Mouse (Mus musculus): Measurements from ENCODE around the gene Pdcd11.
A peak's percentile ranks its signal among the peaks of the same experiment; 100 is the strongest.

Pdcd11 gene

DNA sequence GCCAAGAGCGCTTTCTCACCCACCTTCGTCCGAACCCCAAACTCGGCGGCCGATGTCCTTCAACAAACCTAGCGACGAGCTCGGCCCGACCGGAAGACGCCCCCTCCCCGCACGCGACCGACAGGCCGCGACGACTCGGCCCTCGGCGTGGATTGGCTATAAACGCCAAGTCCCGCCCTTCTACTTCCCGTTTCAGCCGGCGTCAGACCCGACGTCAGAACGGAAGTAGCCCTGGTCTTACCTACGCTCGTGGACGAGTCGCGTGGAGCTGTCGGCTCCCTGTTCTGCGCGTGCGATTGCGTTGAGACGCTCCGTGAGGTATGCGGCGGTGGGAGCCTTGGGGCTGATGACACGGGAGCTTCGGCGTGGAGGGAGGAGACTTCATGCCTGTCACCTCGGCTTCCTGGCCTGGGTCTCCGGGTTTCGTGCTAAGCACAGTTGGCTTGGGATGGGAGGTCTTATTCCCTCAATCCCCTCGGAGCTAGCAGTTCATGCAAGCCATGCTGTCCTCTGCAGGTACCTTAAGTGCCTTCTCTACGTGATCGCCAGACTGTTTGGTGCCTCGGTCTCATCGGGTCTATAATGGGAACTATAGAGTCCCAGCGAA is at the start of gene Pdcd11, which contains the start of gene Usmg5:
Gene Pdcd11, plus strand, starts transcription at position 219 of the 607 bp plus-strand sequence.
Gene Usmg5, minus strand, starts transcription at position 98 of the 607 bp plus-strand sequence.
- DNase-seq, result peak; percentile 91 to 92

DNA sequence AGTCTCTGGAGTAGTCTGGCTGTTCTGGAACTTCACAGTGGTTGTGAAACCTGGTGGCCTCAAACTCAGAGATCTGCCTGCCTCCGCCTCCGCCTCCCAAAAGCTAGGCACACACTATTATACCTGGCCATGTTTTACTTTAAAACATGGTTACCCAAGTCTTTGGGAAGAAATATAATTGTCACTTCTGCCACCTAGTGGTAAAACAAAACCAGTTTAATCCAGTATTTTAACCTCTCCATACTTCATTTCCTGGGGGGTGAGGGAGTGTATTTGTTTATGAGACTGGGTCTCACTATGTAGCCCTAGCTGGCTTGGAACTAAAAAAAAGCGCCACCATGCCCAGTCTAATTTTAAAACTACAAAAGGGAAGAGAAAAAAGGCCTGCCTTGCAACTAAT is 47.0 kb upstream of the Pdcd11 start:
- DNase-seq, result no peak

DNA sequence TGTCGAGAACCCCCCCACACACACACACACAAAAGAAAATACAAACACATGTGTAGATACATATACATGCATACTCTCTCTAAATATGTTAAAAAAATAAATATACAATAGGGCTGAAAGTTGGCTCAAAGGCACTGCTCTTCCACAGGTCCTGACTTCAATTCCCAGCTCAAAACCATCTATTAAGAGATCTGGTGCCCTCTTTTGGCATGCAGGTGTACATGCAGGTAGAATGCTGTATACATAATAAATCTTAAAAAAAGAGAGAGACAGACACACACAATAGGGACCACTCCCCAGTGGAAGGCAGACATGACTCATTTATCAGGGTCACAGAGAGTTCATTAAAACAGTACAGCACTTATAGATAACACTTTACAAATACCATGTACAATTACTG is 44.2 kb upstream of the Pdcd11 start:
- DNase-seq, result no peak

DNA sequence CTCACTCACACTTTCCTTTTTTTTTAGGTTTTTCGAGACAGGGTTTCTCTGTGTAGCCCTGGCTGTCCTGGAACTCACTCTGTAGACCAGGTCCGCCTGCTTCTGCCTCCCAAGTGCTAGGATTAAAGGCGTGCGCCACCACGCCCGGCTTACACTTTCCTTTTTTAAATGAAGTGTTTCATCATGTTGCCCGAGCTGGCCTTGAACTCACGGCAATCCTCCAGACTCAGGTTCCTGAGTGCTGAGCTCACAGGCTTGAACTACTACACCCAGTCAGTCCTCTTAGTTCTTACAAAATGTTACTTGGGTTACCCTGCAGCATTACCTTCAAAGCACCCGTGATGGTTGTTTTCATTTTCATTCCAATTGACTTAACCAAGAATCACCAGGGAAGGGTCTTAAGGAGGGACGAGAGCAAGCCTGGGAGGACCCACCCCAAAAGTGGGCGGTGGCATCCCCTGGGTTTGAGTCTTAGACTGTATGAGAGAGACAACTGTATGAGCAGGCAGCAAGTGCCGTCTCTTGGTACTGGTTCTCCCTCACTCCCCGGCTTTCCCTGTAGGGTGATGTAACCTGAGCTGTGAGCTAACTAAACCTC is 43.2 kb upstream of the Pdcd11 start:
- DNase-seq, result no peak

DNA sequence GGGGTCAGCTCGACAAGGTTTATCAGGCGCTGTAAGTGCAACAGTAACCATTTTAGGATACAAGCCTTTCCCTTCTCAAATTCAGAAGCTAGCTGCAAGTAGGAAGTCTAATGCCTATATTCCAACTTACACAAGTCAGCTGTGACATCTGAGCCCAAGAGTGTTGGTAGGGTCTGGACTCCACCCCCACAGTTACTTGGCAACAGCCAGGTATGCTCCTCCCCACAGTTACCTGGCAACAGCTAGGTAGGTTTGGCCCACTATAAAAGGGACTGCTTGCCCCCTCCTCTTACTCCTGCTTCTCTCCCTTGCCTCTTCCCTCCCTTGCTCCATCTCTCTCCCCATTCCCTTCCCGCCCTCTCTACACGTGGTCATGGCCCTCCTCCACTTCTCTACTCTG is 41.5 kb upstream of the Pdcd11 start:
- DNase-seq, result no peak

DNA sequence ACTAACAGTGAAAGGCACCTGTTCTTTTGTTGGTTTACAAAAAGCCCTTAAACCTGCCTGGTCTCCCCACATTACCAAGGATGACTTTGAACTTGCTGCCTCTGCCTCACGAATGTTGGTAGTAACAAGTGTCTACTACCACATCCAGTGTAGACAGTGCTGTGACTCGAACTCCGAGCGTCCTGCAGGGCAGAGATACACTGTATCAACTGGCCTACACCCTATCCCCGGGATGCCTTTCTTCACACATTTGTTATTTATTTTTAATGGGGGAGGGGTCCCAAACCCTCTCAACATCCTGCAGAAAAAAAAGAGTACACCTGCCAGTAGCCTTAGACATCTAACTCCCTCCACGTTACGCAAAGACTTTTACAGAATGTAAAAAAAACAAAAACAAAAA is 40.7 kb upstream of the Pdcd11 start:
- no peak for DNase-seq

DNA sequence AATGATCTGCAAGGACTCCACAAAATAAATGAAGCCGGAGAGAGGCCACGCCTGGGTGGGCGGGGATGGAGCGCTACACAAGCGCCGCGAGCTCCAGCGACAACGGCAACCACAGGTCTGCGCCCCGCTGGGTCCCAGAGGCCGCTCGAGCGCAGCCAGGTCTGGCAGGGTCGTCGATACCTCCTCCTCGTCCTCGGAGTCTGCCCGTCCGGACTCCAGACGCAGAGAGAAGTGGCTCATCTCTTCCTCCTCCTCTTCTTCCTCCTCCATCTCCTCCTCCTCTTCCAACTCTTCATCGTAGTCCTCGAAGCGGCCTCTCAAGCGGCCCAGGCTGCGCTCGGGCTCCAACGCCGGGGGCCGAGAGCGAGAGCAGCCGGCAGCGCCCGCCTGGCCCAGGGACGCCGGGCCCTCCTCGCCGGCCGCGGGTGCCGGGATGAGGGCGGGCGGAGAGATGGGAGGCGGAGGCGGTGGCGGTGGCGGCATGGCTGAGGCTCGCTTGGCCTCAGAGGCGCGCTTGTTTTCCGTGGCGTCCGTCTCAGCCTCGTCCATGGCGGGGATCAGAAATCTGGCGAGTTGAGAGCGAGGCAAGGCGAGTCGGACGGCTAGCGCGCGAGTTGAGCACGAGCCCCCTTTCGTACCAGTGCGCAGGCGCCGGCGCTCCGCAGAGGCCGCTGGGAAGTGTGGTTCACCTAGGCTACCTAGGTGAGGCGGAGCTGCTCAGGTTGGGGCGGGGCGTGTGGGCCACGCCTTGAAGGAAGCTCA is 40.1 kb upstream of the Pdcd11 start, which contains the start of gene Pcgf6:
Gene Pcgf6, minus strand, starts transcription at position 636 of the 762 bp plus-strand sequence.
- DNase-seq, result peak; percentile 75 to 81

DNA sequence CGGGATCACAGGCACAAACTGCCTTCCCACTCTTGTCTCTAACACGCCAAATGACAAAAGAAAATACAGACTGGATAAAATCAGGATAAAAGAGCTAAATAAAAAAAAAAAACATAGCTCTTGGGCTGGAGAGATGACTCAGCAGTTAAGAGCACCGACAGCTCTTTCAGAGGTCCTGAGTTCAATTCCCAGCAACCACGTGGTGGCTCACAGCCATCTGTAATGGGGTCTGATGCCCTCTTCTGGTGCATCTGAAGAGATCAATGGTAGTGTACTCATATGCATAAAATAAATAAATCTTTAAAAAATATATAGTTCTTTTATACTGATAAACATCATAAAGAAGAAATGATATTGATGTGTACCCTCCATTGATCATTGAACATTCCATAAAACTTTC is 37.6 kb upstream of the Pdcd11 start:
- DNase-seq, result no peak

DNA sequence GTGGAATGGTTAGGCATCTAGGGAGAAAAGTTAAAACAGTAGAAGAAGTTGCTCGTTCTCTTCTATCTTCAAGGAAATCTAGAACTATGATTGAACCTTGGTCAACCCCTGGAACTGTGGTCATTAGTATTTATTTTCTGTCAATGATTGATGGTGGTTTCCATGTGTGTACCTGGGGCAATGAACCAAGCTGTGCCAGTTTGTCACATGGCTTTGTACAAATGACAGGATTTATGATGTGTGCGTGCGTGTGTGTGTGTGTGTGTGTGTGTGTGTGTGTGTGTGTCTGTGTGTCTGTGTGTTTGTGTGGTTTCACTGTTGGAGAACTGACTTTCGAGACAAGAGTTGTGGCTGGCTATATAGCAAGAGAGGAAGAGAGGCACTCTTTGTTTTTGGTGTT is 37.1 kb upstream of the Pdcd11 start:
- no peak for DNase-seq

DNA sequence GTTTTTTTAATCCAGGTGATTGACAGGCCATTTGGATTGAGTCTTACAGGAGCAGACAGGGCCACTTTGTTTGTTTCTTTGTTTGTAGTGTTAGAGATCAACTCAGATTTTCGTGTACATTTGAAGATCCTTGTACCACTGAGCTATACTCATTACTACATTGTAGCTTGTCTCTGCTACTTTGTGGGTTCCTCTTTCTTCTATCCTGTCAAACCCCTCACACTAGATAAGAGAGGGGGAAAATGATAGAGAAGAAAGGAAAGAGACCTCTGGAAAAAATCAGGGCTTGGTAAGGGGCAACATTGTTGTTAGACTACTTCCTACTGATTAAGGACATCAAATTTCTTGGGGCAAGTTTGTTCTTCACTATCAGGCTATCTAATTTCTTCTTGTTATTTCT is 32.9 kb upstream of the Pdcd11 start:
- no peak for DNase-seq

DNA sequence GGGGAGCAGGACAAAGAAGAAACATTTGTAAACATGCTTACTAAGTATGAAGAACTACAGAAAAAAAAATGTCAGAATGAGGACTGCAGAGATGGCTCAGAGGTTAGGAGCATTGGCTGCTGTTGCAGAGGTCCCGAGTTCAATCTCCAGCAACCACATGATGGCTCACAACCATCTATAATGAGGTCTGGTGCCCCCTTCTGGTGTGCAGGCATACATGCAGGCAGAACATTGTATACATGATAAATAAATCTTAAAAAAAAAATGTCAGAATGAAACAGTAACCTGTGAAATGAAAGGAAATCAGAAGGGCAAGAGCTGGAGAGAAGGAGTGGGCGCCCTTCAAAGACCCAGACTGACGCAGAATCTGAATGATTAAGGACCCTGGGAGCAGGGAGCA is 24.7 kb upstream of the Pdcd11 start:
- no peak for DNase-seq

DNA sequence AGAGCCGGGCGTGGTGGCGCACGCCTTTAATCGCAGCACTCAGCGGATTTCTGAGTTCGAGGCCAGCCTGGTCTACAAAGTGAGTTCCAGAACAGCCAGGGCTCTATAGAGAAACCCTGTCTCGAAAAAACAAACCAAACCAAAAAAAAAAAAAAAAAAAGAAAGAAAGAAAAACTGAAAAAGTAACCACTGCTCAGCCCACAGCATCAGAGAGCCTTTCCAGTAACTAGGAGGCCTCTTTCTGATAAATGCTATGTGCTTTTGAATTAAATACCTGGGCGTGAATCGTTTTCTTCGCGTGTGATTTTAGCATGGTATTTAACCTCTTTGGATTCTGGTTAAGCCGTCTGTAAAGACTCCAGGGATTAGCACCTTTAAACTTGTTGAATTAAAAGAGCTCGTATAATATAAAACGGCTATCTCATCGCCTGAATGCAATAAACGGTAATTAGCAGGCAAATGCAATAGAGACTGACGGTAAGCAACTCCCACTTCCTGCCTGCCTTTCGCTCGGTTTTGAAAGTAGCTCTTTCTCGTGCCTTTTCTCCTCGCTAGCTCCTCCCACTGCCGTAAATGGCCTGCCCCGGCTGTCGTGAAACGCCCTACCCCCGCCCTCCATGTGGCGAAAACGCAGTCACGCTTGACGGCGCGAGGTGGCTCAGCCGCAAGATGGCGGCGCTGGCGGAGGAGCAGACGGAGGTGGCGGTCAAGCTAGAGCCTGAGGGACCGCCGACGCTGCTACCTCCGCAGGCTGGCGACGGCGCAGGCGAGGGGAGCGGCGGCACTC is 23.3 kb upstream of the Pdcd11 start, which contains the start of gene Taf5:
Gene Taf5, plus strand, starts transcription at position 651 of the 787 bp plus-strand sequence.
- peak; percentile 95 to 97 for DNase-seq

DNA sequence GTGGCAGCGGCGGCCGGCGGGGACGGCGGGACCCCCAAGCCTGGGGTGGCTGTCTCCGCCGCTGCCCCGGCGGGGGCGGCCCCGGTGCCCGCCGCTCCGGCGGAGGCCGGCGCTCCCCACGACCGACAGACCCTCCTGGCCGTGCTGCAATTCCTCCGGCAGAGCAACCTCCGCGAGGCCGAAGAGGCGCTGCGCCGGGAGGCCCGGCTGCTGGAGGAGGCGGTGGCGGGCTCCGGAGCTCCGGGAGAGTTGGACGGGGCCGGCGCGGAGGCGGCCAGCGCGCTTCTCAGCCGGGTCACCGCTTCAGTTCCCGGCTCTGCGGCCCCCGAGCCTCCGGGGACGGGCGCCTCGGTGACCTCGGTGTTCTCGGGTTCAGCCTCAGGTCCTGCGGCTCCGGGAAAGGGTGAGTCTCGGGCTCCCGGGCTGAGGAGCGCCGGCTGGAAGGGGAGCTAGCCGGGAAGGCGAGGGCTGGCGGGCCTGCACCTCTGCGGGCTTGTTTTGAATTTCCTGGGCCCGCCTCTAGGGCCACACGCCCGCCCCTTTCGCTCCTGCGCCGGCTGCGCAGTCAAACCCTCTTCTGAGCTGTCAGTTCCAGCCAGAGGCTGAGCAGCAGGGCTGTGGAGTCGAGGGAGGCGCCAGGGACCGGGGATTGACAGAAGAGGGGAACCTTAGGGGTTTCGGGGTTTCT is 22.5 kb upstream of the Pdcd11 start:
- peak; percentile 83 to 86 for DNase-seq

DNA sequence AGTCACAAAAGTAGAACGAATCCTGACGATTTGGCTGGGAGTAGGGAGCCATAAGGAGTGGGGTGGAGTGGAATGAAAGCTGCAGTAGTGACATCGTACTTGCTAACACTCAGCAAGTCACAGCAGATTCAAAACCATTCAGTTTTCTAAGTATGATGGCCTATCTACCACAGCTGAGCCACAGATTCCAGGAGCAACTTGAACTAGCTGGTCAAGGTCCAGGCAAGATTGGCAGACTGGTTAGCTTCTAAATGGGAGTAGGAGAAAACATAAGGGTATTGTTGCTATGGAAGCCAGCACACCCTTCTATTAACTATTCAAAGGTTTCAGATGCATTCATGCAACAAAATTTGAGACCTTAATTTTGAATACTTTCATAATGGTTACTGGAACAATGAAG is 2.3 kb upstream of the Pdcd11 start:
- no peak for DNase-seq

DNA sequence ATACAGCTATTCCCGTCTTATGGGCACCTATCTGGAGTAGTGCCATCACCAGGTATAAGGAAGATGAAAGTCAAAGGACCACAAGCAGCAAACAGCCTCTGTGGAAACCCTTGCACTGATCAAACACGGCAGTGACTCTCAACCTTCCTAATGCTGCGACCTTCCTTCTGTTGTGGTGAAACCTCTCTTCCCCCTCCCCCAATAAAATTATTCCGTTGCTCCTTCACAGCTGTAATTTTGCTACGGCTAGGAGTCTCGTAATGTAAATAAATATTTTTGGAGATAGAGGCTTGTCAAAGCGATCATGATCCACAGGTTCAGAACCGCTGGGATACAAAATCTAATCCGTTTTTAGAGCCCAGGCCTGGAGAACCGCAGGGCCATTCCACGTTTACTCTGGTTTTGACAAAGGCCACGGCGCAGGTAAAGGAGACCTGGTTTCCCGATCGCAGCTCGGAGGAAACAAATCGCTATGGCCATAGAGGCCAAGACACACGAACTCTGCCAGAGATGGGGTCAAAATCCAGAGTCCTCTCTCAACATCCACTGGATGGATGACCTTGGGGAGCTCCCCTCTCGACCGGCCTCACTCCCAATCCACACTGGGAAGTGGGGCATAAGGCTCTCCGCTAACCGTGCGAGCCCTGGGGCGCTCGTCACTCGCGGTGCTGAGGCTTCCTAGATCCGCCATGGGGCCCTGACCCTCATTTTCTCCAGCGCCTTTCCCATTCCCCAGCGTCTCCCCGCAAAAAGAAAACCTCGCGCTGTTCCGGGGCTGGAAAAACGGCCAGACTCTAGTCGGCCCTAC is 646 bp upstream of the Pdcd11 start:
- no peak for DNase-seq

DNA sequence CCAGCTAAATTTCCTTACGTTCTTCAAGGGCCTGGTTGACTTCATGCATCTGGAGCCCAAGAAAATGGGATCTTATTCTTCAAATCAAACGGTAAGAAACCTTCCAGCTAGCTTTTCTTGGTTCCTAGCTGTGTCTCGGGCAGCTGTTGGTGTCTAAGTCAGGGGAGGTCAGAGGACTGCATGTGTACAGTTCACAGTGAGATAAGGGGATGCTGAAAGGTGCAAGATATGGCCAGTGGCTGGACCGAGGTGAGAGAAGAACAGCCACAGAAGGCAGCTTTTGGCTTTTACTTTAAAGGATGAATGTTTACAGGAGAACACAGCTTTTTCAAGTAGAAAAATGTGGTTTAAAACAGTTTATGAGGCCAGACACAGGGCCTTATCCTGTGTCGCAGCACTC is 10.5 kb downstream of the Pdcd11 start:
- DNase-seq, result no peak

DNA sequence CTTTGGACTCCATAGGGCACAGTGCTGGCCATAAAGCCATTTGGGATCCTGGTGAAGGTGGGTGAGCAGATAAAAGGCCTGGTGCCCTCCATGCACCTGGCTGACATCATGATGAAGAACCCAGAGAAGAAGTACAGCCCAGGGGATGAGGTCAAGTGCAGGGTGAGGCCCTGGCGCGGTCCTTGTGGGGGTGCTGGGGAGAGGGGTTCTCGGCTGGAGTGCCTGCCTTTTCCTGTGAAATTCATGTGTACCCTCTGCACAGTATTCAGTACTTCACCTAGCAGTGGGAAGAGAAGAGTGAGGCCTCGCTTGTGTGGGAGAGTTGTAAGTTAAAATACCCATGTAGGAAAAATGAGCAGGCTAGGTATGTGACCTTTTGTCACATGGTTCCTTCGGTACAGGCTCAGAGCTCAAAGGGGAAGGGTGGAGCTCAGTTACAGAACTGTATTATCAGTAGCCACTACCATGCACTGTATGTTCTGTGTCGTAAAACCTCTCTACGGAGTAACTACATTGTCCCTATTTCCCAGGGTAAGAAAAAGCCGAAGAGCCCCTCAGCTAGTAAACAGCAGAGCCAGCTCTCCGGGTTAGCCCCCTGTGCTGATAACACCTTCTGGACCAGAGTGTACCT is 14.2 kb downstream of the Pdcd11 start:
- no peak for DNase-seq

DNA sequence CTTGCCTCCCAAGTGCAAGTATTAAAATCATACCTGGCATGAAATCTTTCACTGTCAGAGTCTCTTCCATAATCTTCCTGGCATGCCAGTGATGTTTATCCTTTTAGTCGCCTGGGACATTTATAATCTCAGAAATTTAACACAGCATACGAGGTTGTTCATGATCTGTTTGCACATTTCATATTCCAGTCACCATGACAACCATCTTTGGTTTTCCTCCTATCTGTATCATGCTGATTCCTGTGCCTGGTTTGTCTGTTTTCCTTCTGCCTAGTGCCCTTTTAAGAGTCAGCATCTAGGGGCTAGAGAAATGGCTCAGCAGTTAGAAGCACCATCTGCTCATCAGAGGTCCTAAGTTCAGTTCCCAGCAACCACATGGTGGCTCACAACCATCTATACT is 28.1 kb downstream of the Pdcd11 start:
- no peak for DNase-seq

DNA sequence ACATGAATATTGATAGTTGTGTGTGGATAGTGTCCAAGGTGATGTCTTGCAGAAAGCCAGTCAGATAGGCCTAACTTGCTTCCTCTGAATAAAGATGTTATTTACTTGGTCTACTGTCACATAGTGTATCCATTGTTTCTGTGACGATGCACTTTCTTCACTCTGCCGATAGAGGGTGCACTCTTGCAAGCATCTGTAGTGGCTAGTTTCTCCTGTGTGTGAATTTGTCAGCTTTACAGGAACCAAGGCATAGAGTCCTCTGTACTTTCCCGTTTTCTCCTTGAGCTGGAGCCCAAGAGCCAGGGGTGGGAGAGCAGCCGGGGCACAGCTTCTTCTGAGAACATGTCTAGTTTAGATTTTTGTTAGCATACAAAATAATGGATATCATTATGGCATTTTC is 30.5 kb downstream of the Pdcd11 start:
- no peak for DNase-seq

DNA sequence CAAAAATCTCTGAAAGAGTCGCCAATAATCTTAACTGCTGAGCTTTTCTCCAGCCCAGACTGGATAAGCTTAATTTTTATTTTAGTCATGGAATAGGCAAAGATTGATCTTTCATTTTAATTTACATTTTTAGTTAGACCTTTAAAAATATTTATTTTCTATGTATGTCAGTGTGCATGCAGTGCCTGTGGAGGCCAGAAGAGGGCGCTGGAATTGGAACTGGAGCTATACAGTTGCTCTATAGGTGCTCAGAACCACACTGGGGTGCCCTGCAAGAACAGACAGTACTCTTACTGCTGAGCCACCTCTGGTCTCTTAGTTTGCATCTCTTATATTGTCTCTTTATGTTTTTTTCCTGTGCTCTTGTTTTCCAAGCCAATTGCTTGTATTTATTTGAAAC is 32.2 kb downstream of the Pdcd11 start:
- no peak for DNase-seq

DNA sequence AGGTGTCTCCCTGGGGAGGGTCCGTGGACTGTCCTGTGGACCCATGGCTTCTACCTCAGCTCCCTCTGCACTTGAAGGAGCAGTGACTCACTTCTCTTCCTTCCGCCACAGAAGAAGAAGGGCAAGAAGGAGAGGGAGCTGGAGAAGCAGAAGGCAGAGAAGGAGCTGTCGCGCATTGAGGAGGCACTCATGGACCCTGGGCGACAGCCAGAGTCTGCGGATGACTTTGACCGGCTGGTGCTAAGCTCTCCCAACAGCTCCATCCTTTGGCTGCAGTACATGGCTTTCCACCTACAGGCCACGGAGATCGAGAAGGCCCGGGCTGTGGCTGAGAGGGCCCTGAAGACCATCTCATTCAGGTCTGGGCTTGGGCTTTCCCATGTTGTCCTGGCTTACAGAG is 37.6 kb downstream of the Pdcd11 start:
- no peak for DNase-seq

Measured in thymus, adult 18-20 months (tissue).